21 mouse cellular contexts compared by ENCODE assay signal in the genomic region with DNA sequence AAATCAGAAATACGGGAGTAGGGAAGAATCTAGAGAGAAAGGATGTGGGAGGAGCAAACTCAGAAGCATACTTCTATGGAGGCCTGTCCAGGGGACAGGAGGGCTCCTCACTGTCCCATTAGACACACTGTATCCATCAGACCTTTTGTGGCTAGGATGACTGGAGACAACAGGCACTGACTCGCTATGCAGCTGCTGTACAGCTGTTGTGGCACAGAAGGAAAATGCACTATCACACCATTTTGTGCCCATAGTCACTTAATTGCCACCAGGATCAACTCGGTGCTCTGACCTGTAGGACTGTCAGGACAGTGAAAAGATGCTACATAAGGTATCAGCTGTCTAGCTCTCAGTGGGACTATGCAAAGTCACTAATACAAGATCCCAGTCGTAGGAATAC.
"Had no signal": no experiment of that assay in that cellular context is flagged by ENCODE, and none has a peak within 500 bp of the region (broad histone marks: within the 10 kb centered on the region; RNA-seq: fewer than 3 reads in every experiment).

No protein-coding gene starts in this region.

- ATAC-seq: liver, postnatal 0 days; lung, postnatal 0 days; midbrain, embryonic 13.5 days; midbrain, embryonic 15.5 days had no signal

- DNase-seq: liver, postnatal 0 days; lung, adult 2 months; lung, postnatal 14 days; retina, postnatal 1 day; right cerebral cortex, adult 18-20 months; right cerebral cortex, postnatal 25 days; right cerebral cortex, postnatal 4 days; thymus, adult 2 months; thymus, postnatal 25 days; thymus, postnatal 4 days had no signal

- H3K36me3 ChIP-seq: lung, embryonic 15.5 days; midbrain, embryonic 13.5 days; midbrain, embryonic 15.5 days; neural tube, embryonic 12.5 days; neural tube, embryonic 15.5 days; stomach, embryonic 15.5 days had no signal

- H3K9ac ChIP-seq: liver, postnatal 0 days; lung, embryonic 15.5 days; midbrain, embryonic 13.5 days; midbrain, embryonic 15.5 days; neural tube, embryonic 12.5 days; neural tube, embryonic 15.5 days; stomach, embryonic 15.5 days had no signal

- H3K27ac ChIP-seq: lung, embryonic 15.5 days; macrophage; midbrain, embryonic 13.5 days; midbrain, embryonic 15.5 days; neural tube, embryonic 12.5 days; neural tube, embryonic 15.5 days; stomach, embryonic 15.5 days; stomach, postnatal 0 days had no signal

- H3K4me2 ChIP-seq: lung, embryonic 15.5 days; midbrain, embryonic 11.5 days; midbrain, embryonic 13.5 days; midbrain, embryonic 15.5 days; neural tube, embryonic 12.5 days; neural tube, embryonic 15.5 days; stomach, embryonic 15.5 days had no signal

- H3K4me3 ChIP-seq: lung, embryonic 15.5 days; megakaryocyte, embryonic 14.5 days; midbrain, embryonic 13.5 days; midbrain, embryonic 15.5 days; neural tube, embryonic 12.5 days; neural tube, embryonic 15.5 days; stomach, embryonic 15.5 days had no signal

- H3K27me3 ChIP-seq: lung, embryonic 15.5 days; megakaryocyte, embryonic 14.5 days; midbrain, embryonic 13.5 days; midbrain, embryonic 15.5 days; neural tube, embryonic 12.5 days; neural tube, embryonic 15.5 days; stomach, embryonic 15.5 days had no signal

- H3K9me3 ChIP-seq: lung, embryonic 15.5 days; megakaryocyte, embryonic 14.5 days; midbrain, embryonic 13.5 days; midbrain, embryonic 15.5 days; neural tube, embryonic 12.5 days; neural tube, embryonic 15.5 days; stomach, embryonic 15.5 days had no signal

- H3K4me1 ChIP-seq: lung, embryonic 15.5 days had no signal
